Mouse (Mus musculus): ENCODE data around the gene Slc9a8. TPM values are rescaled to one million over a fixed set of nuclear protein-coding genes. Genes with fewer than 3 reads are reported as not detected.

Gene Slc9a8
- total and polyA plus RNA-seq, 3 experiments = 16.7 to 25.8 TPM; not detected in 1

GRCm38 (mm10) chr2:167386998-167387397, 34.5 kb upstream of the Slc9a8 start:
- Histone ChIP-seq H3K27ac (ENCODE audit: control insufficient read depth, low read depth, low read length) (no peak overlapping the region), H3K4me1 (ENCODE audit: control insufficient read depth in 1 of 2, insufficient read depth in 2 of 2, low read length in 2 of 2) (peaks cover 0 to 11% of the 10 kb centered on the region in 2 experiments; a peak in 2 of 4 replicates), H3K36me3 (ENCODE audit: control insufficient read depth in 1 of 2, insufficient read depth in 2 of 2, low read length in 2 of 2) (peaks cover 0 to 4% of the 10 kb centered on the region in 2 experiments; a peak in 1 of 4 replicates), H3K27me3 (ENCODE audit: control insufficient read depth in 1 of 2, insufficient read depth in 2 of 2, low read length in 2 of 2) (peaks cover 0 to 3% of the 10 kb centered on the region in 2 experiments; a peak in 2 of 4 replicates), H3K4me3 (ENCODE audit: control insufficient read depth in 1 of 2, insufficient read depth in 1 of 2, low read depth in 2 of 2, low read length in 2 of 2) (no peak overlapping the region), H3K9me3 (replicated peaks; ENCODE audit: insufficient read depth, low read length) (no peaks in the 10 kb centered on the region), H3K79me2 (ENCODE audit: control insufficient read depth, insufficient read depth, low read length, poor library complexity) (no peaks in the 10 kb centered on the region), H3K9ac (ENCODE audit: control insufficient read depth, low read depth, low read length, poor library complexity, severe bottlenecking) (no peak overlapping the region)
- no peak for DNase-seq (ENCODE audit: low read depth, low spot score)
- TF ChIP-seq TCF12 (IDR thresholded peaks at IDR 0.05; ENCODE audit: low read depth, low read length) = no peak
- TF ChIP-seq CHD1 (IDR thresholded peaks at IDR 0.05; ENCODE audit: low read depth, low read length) = no peak
- TF ChIP-seq MXI1 (IDR thresholded peaks at IDR 0.05; ENCODE audit: low read depth, low read length) = no peak
- no peak for TF ChIP-seq MAFK (IDR thresholded peaks at IDR 0.05; ENCODE audit: borderline replicate concordance, low read depth, low read length)
- no peak for TF ChIP-seq HCFC1 (IDR thresholded peaks at IDR 0.05; ENCODE audit: low read depth, low read length)
- TF ChIP-seq GATA1 (IDR thresholded peaks at IDR 0.05; ENCODE audit: low read depth, low read length) = no peak
- TF ChIP-seq MAZ (IDR thresholded peaks at IDR 0.05; ENCODE audit: low read depth, low read length) = no peak
- TF ChIP-seq RAD21 (IDR thresholded peaks at IDR 0.05; ENCODE audit: low read depth, low read length) = no peak
- TF ChIP-seq CTCF (IDR thresholded peaks at IDR 0.05 in 2 of 3, conservative IDR thresholded peaks at IDR 0.05 in 1 of 3; ENCODE audit: control insufficient read depth in 1 of 3, insufficient read depth in 1 of 3, low read depth in 2 of 3, low read length in 3 of 3, poor library complexity in 1 of 3, severe bottlenecking in 1 of 3) = no peak
- no peak for TF ChIP-seq EP300 (IDR thresholded peaks at IDR 0.05; ENCODE audit: low read depth in 1 of 2, low read length in 2 of 2)
- TF ChIP-seq MYC (IDR thresholded peaks at IDR 0.05; ENCODE audit: low read depth, low read length) = no peak
- TF ChIP-seq MYB (IDR thresholded peaks at IDR 0.05; ENCODE audit: low read depth, low read length) = no peak
- no peak for TF ChIP-seq NELFE (IDR thresholded peaks at IDR 0.05; ENCODE audit: low read depth, low read length)
- no peak for TF ChIP-seq E2F4 (IDR thresholded peaks at IDR 0.05; ENCODE audit: borderline replicate concordance, low read depth, low read length)
- no peak for TF ChIP-seq ELF1 (IDR thresholded peaks at IDR 0.05; ENCODE audit: low read depth, low read length)
- no peak for TF ChIP-seq GABPA (IDR thresholded peaks at IDR 0.05; ENCODE audit: low read depth, low read length)
- no peak for TF ChIP-seq POLR2A (IDR thresholded peaks at IDR 0.05; ENCODE audit: control insufficient read depth in 1 of 2, insufficient read depth in 1 of 2, low read depth in 1 of 2, low read length in 2 of 2, poor library complexity in 1 of 2)
- TF ChIP-seq NRF1 (IDR thresholded peaks at IDR 0.05; ENCODE audit: insufficient read depth, low read depth, low read length, poor library complexity, severe bottlenecking) = no peak

DNA sequence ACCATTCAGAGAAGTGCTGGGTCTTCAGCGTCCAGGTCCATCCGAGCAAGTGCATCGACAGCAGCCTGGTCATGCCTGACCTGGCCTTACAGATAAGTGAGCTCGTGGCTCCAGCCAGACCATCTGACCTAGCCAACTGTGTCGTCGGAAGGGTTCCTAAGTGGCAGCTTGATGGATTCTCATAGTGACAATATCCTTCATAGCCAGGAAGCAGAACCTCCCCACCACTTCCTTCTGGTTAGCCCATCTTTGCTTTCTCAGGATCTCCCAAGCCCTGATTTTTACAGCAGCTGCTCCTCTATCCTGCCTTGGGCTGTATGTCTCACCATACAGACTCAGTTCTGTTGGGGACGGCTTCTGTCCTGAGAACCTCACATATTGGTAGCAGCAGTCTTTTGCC, 27.1 kb upstream of the Slc9a8 start:
- Histone ChIP-seq H3K4me1 (ENCODE audit: control insufficient read depth in 1 of 2, insufficient read depth in 2 of 2, low read length in 2 of 2) (no peaks in the 10 kb centered on the region), H3K9me3 (replicated peaks; ENCODE audit: insufficient read depth, low read length) (no peaks in the 10 kb centered on the region), H3K79me2 (ENCODE audit: control insufficient read depth, insufficient read depth, low read length, poor library complexity) (no peaks in the 10 kb centered on the region), H3K9ac (ENCODE audit: control insufficient read depth, low read depth, low read length, poor library complexity, severe bottlenecking) (no peak overlapping the region), H3K4me3 (ENCODE audit: control insufficient read depth in 1 of 2, insufficient read depth in 1 of 2, low read depth in 2 of 2, low read length in 2 of 2) (no peak overlapping the region), H3K27me3 (ENCODE audit: control insufficient read depth in 1 of 2, insufficient read depth in 2 of 2, low read length in 2 of 2) (peaks cover 0 to 2% of the 10 kb centered on the region in 2 experiments; a peak in 2 of 4 replicates), H3K36me3 (ENCODE audit: control insufficient read depth in 1 of 2, insufficient read depth in 2 of 2, low read length in 2 of 2) (no peaks in the 10 kb centered on the region), H3K27ac (ENCODE audit: control insufficient read depth, low read depth, low read length) (no peak overlapping the region)
- DNase-seq (ENCODE audit: low read depth, low spot score) = no peak
- TF ChIP-seq ZKSCAN1 (IDR thresholded peaks at IDR 0.05; ENCODE audit: low read depth, low read length) (no peak), ETS1 (IDR thresholded peaks at IDR 0.05; ENCODE audit: low read depth, low read length) (no peak)
